Mouse (Mus musculus) lung, adult 2 months (tissue): ENCODE data around the gene Cdk12. TPM values are rescaled to one million over a fixed set of nuclear protein-coding genes. Genes with fewer than 3 reads are reported as not detected.
A peak's percentile ranks its signal among the peaks of the same experiment; 100 is the strongest.
"Not testable (repeated sequence)": the region's sequence is repeated elsewhere in the genome, so short reads cannot be mapped to it uniquely, and the experiment has no call there.

ENCODE experiments used
- DNase-seq: peaks from one replicate; pipeline ENCODE4 v3.0.0; 2022
- H3K4me1 ChIP-seq: fragments of 200-500 bp; 2 replicates; pipeline ENCODE4 v1.6.1; 2011; ENCODE audit warnings: low read length; ENCODE audit not compliant: control insufficient read depth, insufficient read depth
- H3K4me3 ChIP-seq: fragments of 200-500 bp; replicated peaks from 2 replicates; pipeline ENCODE3; 2011; ENCODE audit warnings: low read depth, mild to moderate bottlenecking, control low read depth, low read length; ENCODE audit errors: extremely low read depth
- CTCF ChIP-seq: fragments of 200-500 bp; IDR thresholded peaks from 2 replicates; pipeline ENCODE4 v1.5.1; 2011; ENCODE audit warnings: mild to moderate bottlenecking, low read length, control low read depth; ENCODE audit not compliant: insufficient read depth
- POLR2A ChIP-seq: fragments of 200-500 bp; IDR thresholded peaks from 2 replicates; pipeline ENCODE4 v1.6.1; 2011; ENCODE audit warnings: low read depth, mild to moderate bottlenecking, control low read depth, low read length, borderline replicate concordance; ENCODE audit errors: extremely low read depth
- WGBS: fragments of 180-500 bp; shearing (Covaris S2); methylation state at CpG from one replicate; pipeline ENCODE4 v1.1.7; 2018; 5-methylcytosine and 5-hydroxymethylcytosine counted together
- polyA plus RNA-seq: library from polyadenylated mRNA; depleted of rRNA; stranded (reverse); fragments of >200 nt; gene quantifications from 2 replicates; pipeline ENCODE4 v1.2.3, GENCODE M21; 2012; rRNA removed

Cdk12 gene
- polyA plus RNA-seq = 12.3 and 13.9 TPM in 2 replicates

DNA sequence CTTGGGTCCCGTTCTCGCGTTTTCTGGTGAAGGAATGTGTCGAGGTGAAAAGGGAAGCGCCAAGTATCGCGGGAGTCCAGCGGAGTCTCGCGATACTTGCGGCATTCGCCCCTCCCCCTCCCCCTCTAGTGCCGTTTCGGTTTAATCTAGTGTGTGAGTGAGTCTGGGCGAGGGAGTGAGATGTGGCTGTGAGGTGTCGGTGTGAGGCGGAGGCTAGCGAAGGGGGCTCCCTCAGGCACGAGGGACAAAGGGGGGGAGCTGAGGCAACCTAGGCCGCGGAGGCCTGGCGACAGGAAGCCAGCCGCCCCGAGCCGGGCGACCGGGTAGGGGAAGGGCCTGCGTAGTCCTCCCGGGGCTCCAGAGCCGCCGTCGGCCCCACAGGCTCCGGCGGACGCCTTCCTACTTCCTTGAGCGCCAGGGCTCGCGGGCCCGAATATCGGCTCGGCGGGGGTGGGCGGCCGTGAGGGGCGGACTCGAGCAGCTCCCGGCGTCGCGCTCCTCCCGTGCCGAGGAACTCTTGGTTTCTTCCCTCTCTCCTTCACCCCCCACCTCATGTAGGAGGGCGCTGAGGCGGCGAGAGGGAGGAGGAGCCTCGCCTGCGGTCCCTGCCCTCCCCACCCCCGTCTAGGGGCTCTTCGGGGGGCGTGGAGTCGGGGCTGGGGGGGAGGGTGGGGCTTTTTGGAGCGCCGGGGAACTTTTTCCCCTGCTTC, at the start of gene Cdk12:
TSS of gene Cdk12 (plus strand) at position 419 of the 710 bp plus-strand sequence.
- TF ChIP-seq POLR2A (peak; percentile 98), CTCF (no peak)
- H3K4me1 ChIP-seq = peaks cover 4% of the 10 kb centered on the region
- WGBS = under 1% methylated on average over 61 of the region's 63 CpGs

GRCm38 (mm10) chr11:98155094-98155493, 47.8 kb upstream of the Cdk12 start:
- 69% methylated on average over 6 of the region's 6 CpGs for WGBS
- TF ChIP-seq POLR2A = no peak
- no peak for TF ChIP-seq CTCF
- no peak for DNase-seq
- Histone ChIP-seq H3K4me3 (no peak overlapping the region), H3K4me1 (no peaks in the 10 kb centered on the region)

More for the DNA sequence above, at the start of gene Cdk12:
- DNase-seq = peak; percentile 92
- H3K4me3 ChIP-seq = peak within 1 kb of the TSS; percentile 68

DNA sequence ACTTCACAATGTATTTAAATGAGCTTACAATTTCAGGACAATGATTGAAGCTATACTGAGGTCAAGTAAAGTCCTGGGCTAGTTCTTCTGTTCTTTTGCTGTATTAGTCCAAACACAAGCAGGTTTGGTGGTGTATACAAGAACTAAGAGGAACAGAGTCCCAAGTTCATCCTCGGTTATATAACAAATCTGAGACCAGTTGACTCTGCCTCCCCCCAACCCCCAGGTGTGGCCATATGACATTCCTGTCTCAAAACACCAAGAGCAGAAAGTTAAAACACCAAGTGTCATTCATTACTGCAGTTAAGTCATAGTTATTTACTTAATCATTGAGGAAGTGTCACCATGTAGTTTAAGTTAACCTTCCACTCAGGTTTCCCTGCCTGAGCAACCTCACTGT, 34.5 kb upstream of the Cdk12 start:
- DNase-seq = no peak
- Histone ChIP-seq H3K4me1 (no peaks in the 10 kb centered on the region), H3K4me3 (no peak overlapping the region)
- 85% methylated on average over 1 of the region's 1 CpGs for WGBS
- TF ChIP-seq POLR2A (no peak), CTCF (no peak)

DNA sequence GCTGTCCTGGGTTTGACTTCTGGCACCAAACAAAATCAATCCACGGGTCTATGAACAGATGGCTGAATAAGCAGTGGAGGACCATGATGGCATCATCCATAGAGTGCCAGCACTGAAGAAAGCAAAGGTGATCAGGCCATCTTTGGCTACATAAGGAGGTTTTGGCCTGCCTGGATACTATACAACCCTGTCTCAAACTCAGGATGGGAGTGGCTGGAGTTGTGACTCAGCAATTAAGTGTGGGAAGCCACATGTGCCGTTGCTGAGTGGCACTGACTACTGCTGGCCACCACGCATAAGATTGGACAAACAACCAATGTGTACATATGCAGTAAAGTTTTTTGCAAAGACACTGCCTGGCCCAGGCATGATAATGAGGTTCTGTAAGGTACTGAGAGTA, 20.7 kb upstream of the Cdk12 start:
- 84% methylated on average over 3 of the region's 3 CpGs for WGBS
- H3K4me1 ChIP-seq, H3K4me3 ChIP-seq, DNase-seq: not testable (repeated sequence)

GRCm38 (mm10) chr11:98187640-98188395, 15.0 kb upstream of the Cdk12 start:
- TF ChIP-seq CTCF = no peak
- peaks cover 2% of the 10 kb centered on the region; the same call in 1 of the 2 replicates for H3K4me1 ChIP-seq
- peak; percentile 46 for DNase-seq
- H3K4me3 ChIP-seq = no peak overlapping the region
- WGBS = 73% methylated on average over 9 of the region's 9 CpGs

GRCm38 (mm10) chr11:98190820-98191219, 12.0 kb upstream of the Cdk12 start:
- TF ChIP-seq CTCF (no peak), POLR2A (no peak)
- peaks cover 2% of the 10 kb centered on the region; the same call in 1 of the 2 replicates for H3K4me1 ChIP-seq
- no peak for DNase-seq
- H3K4me3 ChIP-seq = no peak overlapping the region
- WGBS = 61% methylated on average over 5 of the region's 5 CpGs

- peaks cover 2% of the 10 kb centered on the region; the same call in 1 of the 2 replicates for H3K4me1 ChIP-seq
- peak within 1 kb of the TSS; percentile 95 for H3K4me3 ChIP-seq
- TF ChIP-seq CTCF (no peak), POLR2A (peak; percentile 91; the same call in 1 of the 2 replicates)
- peak; percentile 88 for DNase-seq
- under 1% methylated on average over 52 of the region's 53 CpGs for WGBS
Observed at GRCm38 (mm10) chr11:98192901-98193805, 9.7 kb upstream of the Cdk12 start, which contains the start of gene Med1. TSS of gene Med1 (minus strand) at chr11:98193293.

GRCm38 (mm10) chr11:98201791-98202640, 843 bp upstream of the Cdk12 start:
- TF ChIP-seq POLR2A = no peak; the same call in 1 of the 2 replicates
- no peak for TF ChIP-seq CTCF
- peak overlapping the region; percentile 64 for H3K4me3 ChIP-seq
- WGBS = under 1% methylated on average over 27 of the region's 27 CpGs
- H3K4me1 ChIP-seq = peaks cover 4% of the 10 kb centered on the region
- peak; percentile 48 for DNase-seq
